Mouse (Mus musculus) urinary bladder, postnatal 14 days (tissue): ENCODE measurements at regions not wholly inside any gene's neighbourhood (a gene's known extent, or its start where the extent isn't known, plus 50 kb on each side); places are given as distances from the start of the nearest gene placed in this dataset.
A peak's percentile ranks its signal among the peaks of the same experiment; 100 is the strongest.

Experiments
- DNase-seq: peaks from one replicate; pipeline ENCODE4 v3.0.0; 2021; ENCODE audit warnings: low spot score

- DNase-seq: no peak
Measured at GRCm38 (mm10) chr5:41206462-41206861, 501.5 kb downstream of the Rab28 start.

- no peak for DNase-seq
Measured at GRCm38 (mm10) chr5:41204417-41204816, 503.5 kb downstream of the Rab28 start.

- no peak for DNase-seq
Measured at GRCm38 (mm10) chr5:41187193-41187592, 520.8 kb downstream of the Rab28 start.

GRCm38 (mm10) chr5:41177220-41177619, 530.7 kb downstream of the Rab28 start:
- no peak for DNase-seq

GRCm38 (mm10) chr5:41165870-41166626, 541.9 kb downstream of the Rab28 start:
- DNase-seq: no peak

- no peak for DNase-seq
Measured at GRCm38 (mm10) chr5:41125050-41125449, 582.9 kb downstream of the Rab28 start.

- no peak for DNase-seq
Measured at GRCm38 (mm10) chr5:41117658-41118057, 590.3 kb downstream of the Rab28 start.

- no peak for DNase-seq
Measured at GRCm38 (mm10) chr5:41087773-41088172, 620.2 kb downstream of the Rab28 start.

- DNase-seq: no peak
Measured at GRCm38 (mm10) chr5:41076412-41076811, 631.5 kb downstream of the Rab28 start.

GRCm38 (mm10) chr5:41061646-41062045, 646.3 kb downstream of the Rab28 start:
- no peak for DNase-seq

GRCm38 (mm10) chr5:41061222-41061621, 646.7 kb downstream of the Rab28 start:
- DNase-seq: no peak

- DNase-seq: no peak
Measured at GRCm38 (mm10) chr5:41058015-41058414, 649.9 kb downstream of the Rab28 start.

GRCm38 (mm10) chr5:41051948-41052347, 656.0 kb downstream of the Rab28 start:
- DNase-seq: no peak

- no peak for DNase-seq
Measured at GRCm38 (mm10) chr5:41048515-41048914, 659.4 kb downstream of the Rab28 start.

- no peak for DNase-seq
Measured at GRCm38 (mm10) chr5:41045221-41045620, 662.7 kb downstream of the Rab28 start.

GRCm38 (mm10) chr5:41044465-41044864, 663.5 kb downstream of the Rab28 start:
- DNase-seq: peak; percentile 65

- no peak for DNase-seq
Measured at GRCm38 (mm10) chr5:41038790-41039189, 669.2 kb downstream of the Rab28 start.

- DNase-seq: peak; percentile 6
Measured at GRCm38 (mm10) chr5:41006692-41007091, 701.3 kb downstream of the Rab28 start.

GRCm38 (mm10) chr5:40986562-40986961, 721.4 kb downstream of the Rab28 start:
- DNase-seq: no peak

GRCm38 (mm10) chr5:40974892-40975291, 733.1 kb downstream of the Rab28 start:
- DNase-seq: no peak

- DNase-seq: peak; percentile 61
Measured at GRCm38 (mm10) chr5:40952901-40953595, 754.9 kb downstream of the Rab28 start.

- DNase-seq: no peak
Measured at GRCm38 (mm10) chr5:40929127-40929526, 778.8 kb downstream of the Rab28 start.

GRCm38 (mm10) chr5:40920920-40921319, 787.0 kb downstream of the Rab28 start:
- no peak for DNase-seq

GRCm38 (mm10) chr5:40908803-40909202, 799.2 kb downstream of the Rab28 start:
- no peak for DNase-seq
